Mouse (Mus musculus) A20 (cell line): ENCODE measurements around the gene Gtf2a1.
"Not testable (repeated sequence)": the region's sequence is repeated elsewhere in the genome, so short reads cannot be mapped to it uniquely, and the experiment has no call there.

Experiments used
- DNase-seq: peaks from one replicate; pipeline ENCODE4 v3.0.0-alpha.2; 2011; ENCODE audit warnings: low read depth, low spot score

Gtf2a1 gene

DNA sequence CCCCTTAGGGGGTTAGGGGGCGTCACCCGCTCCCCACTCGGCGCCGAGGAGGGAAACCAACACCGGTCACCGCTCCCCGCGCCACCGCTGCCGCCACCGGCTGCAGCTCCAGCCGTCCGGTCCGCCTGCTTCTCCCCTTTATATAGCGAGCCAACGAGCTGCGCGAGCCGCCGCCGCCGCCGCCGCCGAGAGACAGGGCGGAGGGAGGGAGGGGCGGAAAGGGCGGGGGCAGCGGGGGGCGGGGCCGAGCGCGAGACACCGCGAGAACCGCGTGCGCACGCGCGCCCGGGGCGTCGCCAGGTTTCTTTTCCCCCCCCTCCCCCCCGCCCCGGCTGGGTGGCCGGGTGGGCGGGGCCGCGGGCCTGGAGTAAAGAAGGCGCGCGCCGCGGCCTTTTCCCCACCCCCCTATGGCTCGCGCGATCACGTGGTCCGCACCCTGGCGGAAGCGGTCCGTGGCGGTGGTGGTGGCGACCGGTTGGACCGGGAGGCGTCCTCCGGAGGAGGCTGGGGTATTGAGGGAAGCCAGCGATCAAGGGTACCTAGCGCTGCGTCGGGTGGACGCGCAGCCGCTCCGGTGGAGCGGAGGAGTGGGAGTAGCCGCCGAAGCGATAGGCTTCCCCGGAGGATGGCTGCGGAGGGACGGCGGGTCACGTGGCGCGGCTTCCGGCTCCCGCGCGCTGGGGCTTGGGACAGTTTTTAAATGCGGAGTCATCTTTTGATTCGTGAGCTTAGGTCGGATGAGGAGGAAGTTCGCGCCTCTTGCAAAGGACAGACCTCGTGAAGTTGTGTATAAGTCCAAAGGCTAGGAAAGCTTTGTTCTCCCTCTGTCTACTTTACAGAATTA, at the start of gene Gtf2a1:
Gene Gtf2a1 (minus strand): TSS at position 641 of the 844 bp plus-strand sequence.
- DNase-seq = peak; percentile 99

DNA sequence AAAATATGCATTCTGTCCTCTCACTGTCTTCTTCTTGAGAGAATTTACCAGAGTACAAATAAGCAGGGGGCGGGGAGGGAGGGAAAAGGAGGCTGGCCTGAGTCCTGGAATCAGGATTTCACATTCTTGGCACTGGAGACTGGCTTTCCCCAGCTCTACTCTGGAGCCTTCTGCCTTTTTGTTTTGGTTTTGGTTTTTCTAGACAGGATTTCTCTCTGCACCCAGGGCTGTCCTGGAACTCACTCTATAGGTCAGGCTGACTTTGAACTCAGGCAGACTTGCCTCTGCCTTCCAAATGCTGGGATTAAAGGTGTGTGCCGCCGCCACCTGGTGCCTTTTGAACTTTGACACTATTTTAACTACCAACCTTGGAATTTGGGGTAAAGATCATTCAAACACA, 48.1 kb upstream of the Gtf2a1 start:
- no peak for DNase-seq

DNA sequence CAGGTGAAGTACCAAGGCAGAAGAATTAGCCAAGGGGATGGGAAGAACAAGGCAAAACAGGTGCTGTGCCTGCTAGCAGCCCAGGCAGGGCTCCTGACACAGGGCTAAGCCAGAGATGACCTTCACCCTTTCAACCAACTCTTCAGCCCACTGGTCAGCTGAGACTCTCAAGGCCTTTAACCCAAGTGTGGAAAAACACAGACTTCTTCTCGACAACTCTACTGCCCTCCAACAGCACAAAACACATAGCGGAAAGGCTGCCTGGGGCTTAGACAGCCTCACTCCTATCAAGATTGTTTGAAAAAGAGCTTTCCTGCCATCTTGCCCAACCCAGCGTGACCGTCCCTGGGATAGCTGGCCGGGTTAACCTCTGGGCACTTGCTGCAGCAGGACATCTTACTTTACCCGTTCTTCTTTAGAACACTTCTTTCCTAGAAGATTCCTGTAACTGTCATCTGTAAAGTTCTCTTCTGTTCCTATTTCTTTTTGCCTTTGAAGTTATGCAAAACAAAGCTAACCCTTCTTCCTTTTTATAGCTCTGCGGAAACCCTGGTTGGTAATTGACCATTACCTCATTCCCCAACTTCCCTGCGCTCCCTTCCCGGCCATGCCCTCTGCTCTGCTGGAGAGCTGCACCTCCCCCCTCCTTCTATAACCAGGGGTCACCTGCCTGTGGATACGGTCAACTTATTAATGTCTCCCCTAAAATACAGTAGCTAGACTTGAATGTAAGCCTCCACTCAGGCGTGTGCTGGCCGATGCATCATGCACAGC, 47.0 kb upstream of the Gtf2a1 start:
- DNase-seq = no peak

DNA sequence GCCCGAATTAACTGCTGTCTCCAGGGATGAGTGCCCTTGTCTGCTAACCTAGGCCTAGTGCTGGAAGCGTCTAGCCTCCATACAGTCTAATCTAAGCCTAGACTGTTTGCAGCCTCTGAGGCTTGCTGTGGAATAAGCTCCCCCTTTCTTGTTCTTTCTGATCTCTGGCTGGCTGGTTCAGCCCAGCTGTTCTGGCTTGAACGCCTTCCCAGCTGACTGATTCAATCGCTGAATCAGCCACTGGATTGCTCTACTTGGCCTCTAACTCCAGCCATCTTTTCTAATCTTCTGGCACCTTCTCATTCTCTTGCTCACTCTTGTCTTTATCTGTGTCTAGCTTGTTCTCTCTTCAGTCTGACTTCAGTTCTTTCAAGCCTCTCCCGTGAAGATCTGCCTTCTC, 36.2 kb upstream of the Gtf2a1 start:
- DNase-seq = no peak

DNA sequence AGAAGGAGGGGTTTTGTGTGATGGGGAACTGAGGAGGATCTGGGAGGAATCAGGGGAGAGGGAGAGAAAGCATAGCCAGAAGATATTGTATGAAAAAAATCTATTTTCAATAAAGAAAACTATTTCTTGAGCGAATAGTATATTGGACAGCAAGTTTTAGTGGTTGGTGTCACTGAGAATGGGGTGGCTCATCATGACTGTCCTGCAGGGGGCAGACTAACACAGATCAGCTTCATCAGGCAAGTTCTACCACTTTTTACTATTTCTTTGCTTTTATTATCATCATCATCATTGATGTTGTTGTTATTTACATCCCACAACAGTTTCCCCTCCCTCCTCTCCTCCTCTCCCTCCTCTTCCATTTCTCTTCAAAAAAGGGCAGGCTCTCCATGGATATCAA, 34.7 kb upstream of the Gtf2a1 start:
- DNase-seq = peak; percentile 55

DNA sequence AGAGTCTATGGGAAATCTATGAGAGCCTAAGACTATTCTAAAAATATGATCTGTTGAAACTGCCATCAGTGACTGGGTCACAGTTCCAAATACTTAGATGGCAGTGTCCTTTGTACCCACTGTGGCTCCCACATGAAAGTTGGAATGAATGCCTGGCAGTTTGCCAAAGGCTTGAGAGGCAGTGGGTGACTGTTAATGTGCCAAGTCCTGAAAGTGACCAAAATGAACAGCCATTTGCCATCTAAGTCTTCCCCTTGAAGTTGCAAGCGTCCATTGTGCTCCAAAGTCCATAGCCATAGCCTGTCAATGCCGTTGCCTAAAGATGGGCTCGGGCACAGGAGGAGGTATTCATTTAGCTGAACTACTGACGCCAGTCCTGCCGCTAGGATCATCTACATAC, 19.1 kb upstream of the Gtf2a1 start:
- no peak for DNase-seq

DNA sequence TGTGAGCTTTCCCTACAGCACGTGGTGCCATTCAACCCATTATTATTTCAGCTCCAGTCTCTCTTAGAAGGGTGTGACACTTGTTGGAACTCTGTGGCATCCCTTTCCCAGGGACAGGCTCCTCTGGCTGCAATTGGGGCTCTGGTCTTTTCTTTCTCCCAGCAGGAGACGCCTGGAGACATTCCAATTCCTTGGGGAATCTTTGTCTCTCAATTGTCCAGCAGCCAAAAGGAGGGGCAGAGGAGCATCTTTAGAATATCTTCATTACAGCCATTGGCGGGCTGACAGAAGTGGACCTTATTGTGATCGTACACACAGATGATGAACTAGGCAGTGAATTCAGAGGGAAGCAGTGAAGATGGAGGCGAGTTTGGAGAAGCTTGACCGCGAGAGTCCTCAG, 17.4 kb upstream of the Gtf2a1 start:
- no peak for DNase-seq

DNA sequence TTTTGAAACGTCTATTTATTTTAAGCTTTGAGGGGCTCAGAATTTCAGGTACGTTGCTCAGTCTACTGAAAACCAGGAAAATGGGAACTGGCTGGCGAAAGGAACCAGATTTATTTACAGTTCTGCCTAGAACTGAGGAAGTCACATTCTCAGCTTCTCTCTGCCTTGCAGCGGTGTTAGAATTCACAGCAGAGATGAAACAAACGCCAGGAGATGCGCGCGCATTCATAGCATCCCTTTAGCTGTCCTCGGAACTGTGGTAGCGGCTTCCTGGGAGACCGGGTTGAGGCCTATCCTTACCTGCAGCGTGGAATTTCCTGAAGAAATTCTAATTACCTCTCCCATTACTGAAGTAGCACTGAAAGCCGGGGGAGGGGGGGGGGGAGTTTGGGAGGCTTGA, 16.4 kb upstream of the Gtf2a1 start:
- no peak for DNase-seq

DNA sequence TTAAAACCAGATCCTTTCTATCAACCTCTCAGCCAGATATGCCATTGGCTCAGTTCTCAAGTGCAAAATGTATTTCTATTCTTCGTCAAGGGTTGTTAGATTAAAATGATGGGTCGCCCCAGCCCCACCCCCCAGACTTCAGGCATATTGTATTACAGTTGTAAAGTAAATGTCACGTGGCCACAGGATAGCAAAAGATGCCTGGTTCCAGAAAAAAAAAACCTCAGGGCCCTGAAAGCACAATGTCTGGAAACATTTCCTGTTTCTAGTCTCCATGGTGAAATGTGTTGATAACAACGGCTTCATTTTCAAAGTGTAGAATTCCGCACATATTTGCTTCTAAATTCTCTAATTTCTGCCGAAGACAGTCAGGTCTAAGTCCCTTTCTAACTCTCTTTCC, 14.3 kb upstream of the Gtf2a1 start:
- no peak for DNase-seq

DNA sequence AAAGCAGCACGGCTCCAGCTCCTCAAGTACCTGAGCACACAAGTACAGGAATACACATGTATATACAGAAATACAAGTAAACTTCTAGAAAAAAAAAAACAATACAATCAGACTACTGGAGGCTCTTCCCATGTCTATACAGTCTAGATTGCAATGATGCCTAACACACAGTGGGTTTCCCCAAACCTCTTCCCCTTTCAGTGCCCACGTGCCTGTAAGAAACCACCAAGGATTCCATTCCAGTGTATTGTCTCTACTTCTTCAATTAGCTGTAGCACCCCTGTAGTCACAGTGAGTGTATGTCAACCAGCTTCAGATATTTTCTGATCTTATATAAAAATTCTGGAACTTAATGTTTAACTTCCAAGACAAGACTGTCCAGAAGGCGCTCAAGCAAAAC, 1.8 kb upstream of the Gtf2a1 start:
- DNase-seq = peak; percentile 77

DNA sequence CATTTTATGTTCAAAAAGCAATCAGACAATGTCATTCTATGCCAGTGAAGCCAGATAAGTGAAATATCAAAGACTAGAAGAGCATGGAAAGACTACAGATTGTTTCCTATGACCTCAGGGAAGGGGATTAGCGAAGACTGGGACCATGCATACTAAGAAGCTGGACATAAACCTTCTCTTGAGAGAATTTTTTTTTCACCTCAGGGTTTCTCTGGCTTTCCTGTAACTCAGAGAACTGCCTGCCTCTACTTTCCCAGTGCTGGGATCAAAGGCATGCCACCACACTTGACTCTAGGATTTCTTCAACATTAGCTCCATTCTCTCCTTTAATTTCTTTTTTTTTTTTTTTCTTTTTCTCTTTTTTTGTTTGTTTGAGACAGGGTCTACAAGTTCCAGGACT, 904 bp upstream of the Gtf2a1 start:
- no peak for DNase-seq

DNA sequence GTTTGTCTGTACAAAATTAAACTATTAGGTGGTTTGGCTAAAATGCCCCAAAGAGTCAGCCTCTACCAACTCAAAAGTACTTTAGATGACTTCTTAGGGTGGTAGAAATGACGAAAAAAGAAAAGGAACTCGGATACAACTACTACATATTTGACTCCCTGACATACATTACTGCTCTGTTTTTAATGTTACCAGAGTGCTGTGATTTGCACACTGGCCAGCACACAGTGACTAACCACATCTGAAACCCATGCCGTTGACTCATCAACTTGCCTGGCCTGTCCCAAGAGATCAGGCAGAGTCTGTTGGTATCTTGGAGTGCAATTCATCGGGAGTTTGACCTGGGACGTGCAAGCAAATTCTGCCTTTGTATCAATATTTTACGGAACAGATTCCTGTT, 429 bp upstream of the Gtf2a1 start:
- peak; percentile 72 for DNase-seq

DNA sequence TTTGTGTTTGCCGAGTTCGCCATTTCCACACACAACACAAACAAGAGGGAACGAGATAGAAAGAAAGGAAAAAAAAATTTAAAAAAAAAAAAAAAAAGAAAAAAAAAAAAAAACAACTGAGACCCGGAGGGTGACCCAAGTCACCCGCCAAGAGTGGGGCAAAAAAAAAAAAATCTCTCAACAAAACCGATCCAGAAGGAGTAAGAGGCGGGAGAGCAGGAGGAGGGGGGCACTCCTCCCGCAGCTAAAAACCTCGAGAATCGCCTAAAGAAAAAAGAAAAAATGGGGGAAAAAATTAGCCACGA, 793 bp downstream of the Gtf2a1 start:
- DNase-seq = no peak

DNA sequence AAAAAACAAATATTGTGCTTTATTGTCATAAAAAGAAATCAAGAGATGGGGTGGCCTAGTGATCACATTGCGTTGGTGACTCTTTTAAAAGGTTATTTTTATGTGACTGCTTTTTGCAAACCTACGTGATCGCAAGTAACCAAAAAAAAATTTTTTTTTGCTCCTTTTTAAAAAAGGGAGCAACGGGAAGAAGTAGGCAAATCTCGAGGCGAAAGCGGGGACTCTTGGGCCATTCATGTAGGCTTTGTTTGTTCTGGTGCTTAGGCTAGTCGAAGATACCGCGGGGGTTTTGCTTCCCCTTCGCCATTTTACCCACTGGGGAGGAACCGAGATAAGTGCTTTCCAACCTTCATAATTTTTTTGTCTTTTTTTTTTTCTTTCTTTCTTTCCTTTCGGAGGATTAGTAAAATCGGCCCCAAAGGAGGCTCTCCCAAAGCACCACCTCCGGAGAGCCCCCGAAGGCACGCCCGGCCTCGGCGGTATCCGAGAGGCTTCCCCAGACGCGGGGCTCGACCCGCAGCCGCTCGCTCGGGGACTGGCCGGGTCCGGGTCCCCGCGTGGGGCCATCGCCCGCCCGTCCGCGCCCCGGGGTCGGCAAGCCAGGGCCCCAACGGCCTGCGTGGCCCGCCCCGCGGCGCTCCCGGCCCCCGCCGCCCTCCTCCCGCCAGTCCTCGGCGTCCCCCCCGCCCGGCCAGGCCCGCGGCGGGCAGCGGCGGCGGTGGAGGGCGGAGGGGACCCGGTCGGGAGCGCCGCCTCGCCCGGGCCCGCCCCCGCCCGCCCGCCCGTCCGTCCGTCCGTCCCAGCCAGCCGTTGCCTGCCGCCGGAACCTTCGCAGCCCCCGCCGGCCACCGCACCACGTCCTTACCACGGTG, 1.4 kb downstream of the Gtf2a1 start:
- peak; percentile 71 for DNase-seq

DNA sequence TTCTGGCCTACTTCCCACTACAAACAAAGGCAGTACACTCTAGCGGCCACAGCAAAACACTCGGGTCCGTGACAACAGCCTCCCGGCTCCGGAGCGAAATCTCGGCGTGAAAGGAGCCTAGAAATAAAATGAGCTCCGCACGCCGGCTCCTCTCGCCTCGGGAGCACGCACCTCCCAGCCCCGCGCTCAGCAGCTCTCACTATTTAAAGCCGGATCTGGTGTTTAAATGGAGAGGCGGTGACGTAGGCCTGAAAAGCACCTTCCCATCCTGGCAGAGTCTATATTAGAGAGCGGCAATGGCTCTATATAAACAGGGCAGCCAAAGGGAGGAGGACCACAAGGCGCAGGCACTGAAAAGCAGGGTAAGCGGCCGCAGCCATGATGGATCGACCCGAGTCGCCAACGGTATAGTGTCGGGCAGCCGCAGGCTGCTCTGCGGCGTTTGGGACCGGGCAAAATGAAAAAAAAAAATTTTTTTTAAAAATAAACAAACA, 2.1 kb downstream of the Gtf2a1 start:
- DNase-seq = peak; percentile 94

DNA sequence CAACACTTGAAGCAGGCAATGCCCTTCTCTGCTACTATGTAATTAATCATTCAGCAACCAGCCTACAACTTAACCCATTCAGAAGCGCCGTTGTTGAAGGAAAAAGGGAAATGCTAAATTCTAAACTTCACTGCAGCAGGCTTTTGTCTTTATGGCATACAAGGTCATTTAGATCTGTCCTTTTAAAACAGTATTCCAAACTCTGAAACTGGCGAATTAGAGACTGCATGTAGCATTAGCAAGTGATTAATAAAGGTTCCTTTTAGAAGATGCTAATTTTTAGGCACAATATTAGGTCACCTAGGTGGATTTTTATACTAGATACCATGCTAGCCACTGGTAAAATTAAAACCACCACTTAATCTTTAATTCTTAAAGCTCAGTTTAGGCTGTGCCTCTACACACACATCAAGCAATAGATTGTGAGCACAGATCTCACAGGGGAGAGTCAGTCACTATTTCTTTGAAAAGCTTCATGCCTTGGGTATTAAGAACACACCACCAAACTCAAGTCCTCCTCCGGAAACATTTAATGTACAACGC, 2.7 kb downstream of the Gtf2a1 start:
- DNase-seq = peak; percentile 60

DNA sequence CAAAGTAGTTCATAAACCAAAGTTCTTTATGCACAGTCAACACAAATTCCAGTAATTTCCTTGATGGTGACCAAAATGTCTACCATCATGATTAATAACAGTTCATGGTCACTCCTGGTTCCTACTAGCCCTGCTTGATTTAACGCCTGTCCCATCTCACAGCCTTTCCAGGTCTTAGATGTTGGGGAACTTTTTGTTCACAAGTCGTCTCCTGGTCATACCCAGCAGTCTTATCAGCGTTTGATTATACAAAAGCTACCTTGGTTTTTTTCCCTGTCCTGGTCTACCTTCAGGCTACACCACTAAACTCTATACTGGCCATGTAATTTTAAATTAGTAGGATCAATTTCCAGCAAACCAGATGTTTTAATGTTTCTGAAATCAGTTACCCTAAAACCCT, 3.2 kb downstream of the Gtf2a1 start:
- DNase-seq = peak; percentile 33

DNA sequence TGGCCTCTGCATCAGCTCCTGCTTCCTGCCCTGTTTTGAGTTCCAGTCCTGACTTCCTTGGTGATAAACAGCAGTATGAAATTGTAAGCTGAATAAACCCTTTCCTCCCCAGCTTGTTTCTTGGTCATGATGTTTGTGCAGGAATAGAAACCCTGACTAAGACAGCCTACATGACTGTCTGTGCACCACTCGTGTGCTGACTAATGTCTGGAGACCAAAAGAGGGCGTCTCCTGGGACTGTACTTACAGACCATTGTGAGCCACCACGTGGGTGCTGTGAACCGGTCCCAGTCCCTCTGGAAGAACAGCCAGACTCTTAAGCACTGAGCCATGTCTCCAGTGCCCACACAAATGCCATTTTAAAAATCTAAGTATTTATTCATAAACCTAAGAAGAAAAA, 4.5 kb downstream of the Gtf2a1 start:
- not testable (repeated sequence) for DNase-seq

DNA sequence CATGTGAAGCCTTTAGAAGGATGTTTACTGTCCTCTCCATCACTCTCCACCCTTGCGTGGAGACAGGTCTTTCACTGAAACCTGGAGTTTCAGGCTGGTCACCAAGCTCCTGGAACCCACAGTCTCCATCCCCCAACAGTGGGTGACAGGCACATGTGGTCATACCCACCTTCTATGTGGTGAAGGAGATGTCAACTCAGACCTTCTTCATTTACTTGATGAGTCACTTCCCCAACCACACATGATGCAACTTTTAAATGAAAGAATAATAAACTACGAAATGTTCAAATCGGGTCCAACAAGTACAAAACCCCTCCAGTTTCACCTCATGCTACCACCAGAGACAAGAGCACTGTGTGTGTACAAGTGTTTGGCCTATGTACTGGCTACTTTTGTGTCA, 5.1 kb downstream of the Gtf2a1 start:
- no peak for DNase-seq

DNA sequence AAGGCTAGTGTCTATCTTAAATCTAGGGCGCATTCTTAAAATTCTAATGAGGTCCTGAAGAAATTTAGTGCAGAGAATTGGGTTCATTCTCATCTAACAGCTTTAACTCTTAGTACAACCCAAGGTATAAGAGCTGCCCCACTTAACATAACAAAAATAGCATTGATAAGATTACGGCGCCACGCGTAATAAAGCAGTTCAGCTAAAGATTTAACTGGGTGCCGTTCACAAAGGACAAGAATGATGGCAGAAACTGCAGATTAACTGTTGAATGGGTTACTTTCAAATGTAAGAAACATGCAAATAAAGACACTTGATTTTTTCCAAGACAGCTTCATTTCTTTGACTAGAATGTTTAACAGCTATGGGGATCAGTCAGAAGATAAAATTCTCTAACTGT, 6.9 kb downstream of the Gtf2a1 start:
- no peak for DNase-seq

DNA sequence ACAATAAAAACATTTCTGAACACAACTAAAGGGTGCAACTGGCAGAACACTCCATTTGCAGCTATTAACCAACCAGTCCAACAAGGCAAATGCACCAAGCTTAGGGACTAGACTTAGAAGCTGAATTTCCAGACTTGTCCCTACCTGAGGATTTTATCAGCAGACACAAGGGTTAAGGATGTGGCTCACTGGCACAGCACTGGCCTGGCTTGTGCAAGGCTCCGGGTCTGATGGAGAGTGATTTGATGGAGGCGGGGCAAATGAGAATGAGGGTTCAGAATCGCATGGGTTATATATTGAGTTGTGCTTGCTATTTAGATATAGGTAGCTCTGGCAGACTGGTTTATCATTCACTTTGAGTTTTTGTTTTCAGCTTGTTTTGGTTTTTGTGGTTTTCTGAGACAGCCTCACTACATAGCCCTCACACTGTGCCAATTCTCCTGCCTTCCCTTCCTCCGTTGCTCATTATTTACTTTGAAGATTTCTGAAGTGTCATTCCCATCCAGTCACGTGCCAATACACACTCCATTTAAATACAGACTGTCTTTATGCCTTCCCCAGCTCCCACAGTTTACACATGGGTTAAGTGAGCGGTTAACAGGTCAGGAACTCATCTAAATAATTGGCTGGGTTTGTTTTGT, 7.8 kb downstream of the Gtf2a1 start:
- DNase-seq = peak; percentile 56
